Mouse (Mus musculus) hindbrain, embryonic 14.5 days (tissue): ENCODE results near the gene Nebl. TPM values are rescaled to one million over a fixed set of nuclear protein-coding genes. Genes with fewer than 3 reads are reported as not detected.

Source experiments
- ATAC-seq: fragments of 200-750 bp; cut with Nextera tagmentation; 2 replicates; pipeline ENCODE4 v1.8.0; 2017; ENCODE audit warnings: moderate number of reproducible peaks, mild to moderate bottlenecking, moderate TSS enrichment, moderate library complexity; ENCODE audit not compliant: low FRiP score
- DNase-seq: peaks from one replicate; pipeline ENCODE4 v3.0.0-alpha.2; 2015; ENCODE audit warnings: low spot score
- H3K27ac ChIP-seq: fragments of 300-500 bp; sonication (generic); 2 replicates; pipeline ENCODE4 v1.5.1; 2014; ENCODE audit warnings: mild to moderate bottlenecking, moderate library complexity
- H3K27me3 ChIP-seq: fragments of 300-500 bp; sonication (generic); 2 replicates; pipeline ENCODE4 v1.6.1; 2014; ENCODE audit warnings: mild to moderate bottlenecking, low read length, mixed read lengths; ENCODE audit not compliant: control insufficient read depth, insufficient read depth
- H3K36me3 ChIP-seq: fragments of 300-500 bp; sonication (generic); replicated peaks from 2 replicates; pipeline ENCODE4 v1.6.1; 2014; ENCODE audit not compliant: control insufficient read depth, insufficient read depth
- H3K4me1 ChIP-seq: fragments of 300-500 bp; sonication (generic); replicated peaks from 2 replicates; pipeline ENCODE4 v1.6.1; 2014; ENCODE audit warnings: antibody characterized with exemption, low read length, mixed read lengths; ENCODE audit not compliant: control insufficient read depth, insufficient read depth
- H3K4me2 ChIP-seq: fragments of 300-500 bp; sonication (generic); replicated peaks from 2 replicates; pipeline ENCODE4 v1.6.1; 2014; ENCODE audit warnings: mild to moderate bottlenecking, moderate library complexity
- H3K4me3 ChIP-seq: fragments of 300-500 bp; sonication (generic); replicated peaks from 2 replicates; pipeline ENCODE4 v1.5.1; 2014; ENCODE audit warnings: mild to moderate bottlenecking, low read length
- H3K9ac ChIP-seq: fragments of 300-500 bp; sonication (generic); 2 replicates; pipeline ENCODE4 v1.6.1; 2014
- H3K9me3 ChIP-seq: fragments of 300-500 bp; sonication (generic); 2 replicates; pipeline ENCODE4 v1.6.1; 2016; ENCODE audit warnings: low read length; ENCODE audit not compliant: control insufficient read depth
- WGBS: fragments of 180-500 bp; shearing (Covaris S2); extraction: QIAGEN DNeasy Blood & Tissue Kit; methylation state at CpG from one replicate; pipeline ENCODE4 v1.1.7; 2014; 5-methylcytosine and 5-hydroxymethylcytosine counted together
- polyA plus RNA-seq: library from polyadenylated mRNA; unstranded; fragments of >200 nt; fragmentation: Nextera tagmentation; extraction: Ambion mirVana; gene quantifications from 2 replicates; pipeline ENCODE4 v1.2.1, GENCODE M21; 2014

Nebl gene
- polyA plus RNA-seq, 1 experiment from 2014 or later = 11.1 TPM

DNA sequence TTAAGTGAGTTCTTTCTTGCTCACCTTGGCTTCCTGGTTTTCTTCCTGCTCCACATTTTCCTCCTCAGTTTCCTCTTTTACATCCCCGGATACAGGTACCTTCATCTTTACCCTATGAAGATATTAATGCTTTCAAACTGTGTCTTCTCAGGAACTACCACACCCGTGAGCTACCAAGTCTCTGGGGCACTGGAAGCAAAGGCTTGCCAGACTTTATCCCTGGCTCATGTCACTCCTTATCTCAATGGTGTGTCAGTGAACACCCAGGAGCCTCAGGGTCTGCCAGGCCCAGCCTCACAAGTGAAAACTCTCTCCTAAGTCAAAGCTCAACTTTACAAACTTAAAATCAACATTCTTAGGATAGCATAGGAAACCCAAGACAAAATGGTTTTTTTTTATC is 270.8 kb downstream of the Nebl start:
- H3K36me3 ChIP-seq = no peaks in the 10 kb centered on the region
- no peaks in the 10 kb centered on the region for H3K4me1 ChIP-seq
- WGBS = 90% methylated on average over 2 of the region's 2 CpGs
- no peak overlapping the region for H3K4me3 ChIP-seq
- H3K9me3 ChIP-seq = no peaks in the 10 kb centered on the region
- no peak overlapping the region for H3K4me2 ChIP-seq
- H3K27ac ChIP-seq = no peak overlapping the region
- no peaks in the 10 kb centered on the region for H3K27me3 ChIP-seq
- no peak for DNase-seq
- no peak for ATAC-seq
- H3K9ac ChIP-seq = no peak overlapping the region

- H3K4me1 ChIP-seq = no peaks in the 10 kb centered on the region
- no peak for DNase-seq
- no peaks in the 10 kb centered on the region for H3K36me3 ChIP-seq
- no peaks in the 10 kb centered on the region for H3K27me3 ChIP-seq
- no peak overlapping the region for H3K9ac ChIP-seq
- no peak overlapping the region for H3K4me3 ChIP-seq
- H3K9me3 ChIP-seq = no peaks in the 10 kb centered on the region
- ATAC-seq = no peak
- H3K27ac ChIP-seq = no peak overlapping the region
- no peak overlapping the region for H3K4me2 ChIP-seq
These were observed 277.6 kb downstream of the Nebl start for GRCm38 (mm10) chr2:17453676-17454075.

- Histone ChIP-seq H3K4me1 (no peaks in the 10 kb centered on the region), H3K27me3 (no peaks in the 10 kb centered on the region), H3K27ac (no peak overlapping the region), H3K9me3 (no peaks in the 10 kb centered on the region), H3K36me3 (no peaks in the 10 kb centered on the region), H3K9ac (no peak overlapping the region), H3K4me3 (no peak overlapping the region), H3K4me2 (no peak overlapping the region)
- no peak for DNase-seq
- no peak for ATAC-seq
These were observed 282.9 kb downstream of the Nebl start for GRCm38 (mm10) chr2:17448341-17448740.

DNA sequence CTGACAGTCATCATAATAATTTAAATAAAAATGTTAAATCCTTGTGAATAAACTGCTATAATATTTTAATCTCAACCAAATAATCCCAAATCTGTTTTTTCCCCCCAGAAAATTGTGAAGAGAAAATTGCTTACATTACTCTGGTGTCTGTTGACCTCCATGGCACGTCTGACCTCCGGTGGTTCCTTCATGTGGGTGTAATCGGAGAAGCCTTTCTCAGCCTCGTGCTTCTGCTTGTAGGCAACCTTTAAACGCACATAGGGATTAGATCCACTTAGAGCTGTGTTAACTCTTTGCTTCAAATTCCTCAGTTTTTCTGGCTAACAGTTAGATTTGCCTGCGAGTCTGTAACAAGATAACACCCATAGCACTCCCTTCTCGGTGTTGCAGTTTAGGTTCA is 287.7 kb downstream of the Nebl start:
- H3K4me2 ChIP-seq = no peak overlapping the region
- no peaks in the 10 kb centered on the region for H3K36me3 ChIP-seq
- WGBS = 77% methylated on average over 7 of the region's 7 CpGs
- H3K27me3 ChIP-seq = no peaks in the 10 kb centered on the region
- H3K4me3 ChIP-seq = no peak overlapping the region
- no peaks in the 10 kb centered on the region for H3K4me1 ChIP-seq
- H3K9ac ChIP-seq = no peak overlapping the region
- no peak overlapping the region for H3K27ac ChIP-seq
- ATAC-seq = no peak
- H3K9me3 ChIP-seq = no peaks in the 10 kb centered on the region
- DNase-seq = no peak

GRCm38 (mm10) chr2:17438317-17438716 is 292.9 kb downstream of the Nebl start:
- no peak for ATAC-seq
- 85% methylated on average over 1 of the region's 1 CpGs for WGBS
- no peak for DNase-seq
- no peak overlapping the region for H3K27ac ChIP-seq
- no peak overlapping the region for H3K4me2 ChIP-seq
- no peak overlapping the region for H3K4me3 ChIP-seq
- no peaks in the 10 kb centered on the region for H3K9me3 ChIP-seq
- no peaks in the 10 kb centered on the region for H3K36me3 ChIP-seq
- H3K4me1 ChIP-seq = no peaks in the 10 kb centered on the region
- H3K27me3 ChIP-seq = no peaks in the 10 kb centered on the region
- no peak overlapping the region for H3K9ac ChIP-seq

DNA sequence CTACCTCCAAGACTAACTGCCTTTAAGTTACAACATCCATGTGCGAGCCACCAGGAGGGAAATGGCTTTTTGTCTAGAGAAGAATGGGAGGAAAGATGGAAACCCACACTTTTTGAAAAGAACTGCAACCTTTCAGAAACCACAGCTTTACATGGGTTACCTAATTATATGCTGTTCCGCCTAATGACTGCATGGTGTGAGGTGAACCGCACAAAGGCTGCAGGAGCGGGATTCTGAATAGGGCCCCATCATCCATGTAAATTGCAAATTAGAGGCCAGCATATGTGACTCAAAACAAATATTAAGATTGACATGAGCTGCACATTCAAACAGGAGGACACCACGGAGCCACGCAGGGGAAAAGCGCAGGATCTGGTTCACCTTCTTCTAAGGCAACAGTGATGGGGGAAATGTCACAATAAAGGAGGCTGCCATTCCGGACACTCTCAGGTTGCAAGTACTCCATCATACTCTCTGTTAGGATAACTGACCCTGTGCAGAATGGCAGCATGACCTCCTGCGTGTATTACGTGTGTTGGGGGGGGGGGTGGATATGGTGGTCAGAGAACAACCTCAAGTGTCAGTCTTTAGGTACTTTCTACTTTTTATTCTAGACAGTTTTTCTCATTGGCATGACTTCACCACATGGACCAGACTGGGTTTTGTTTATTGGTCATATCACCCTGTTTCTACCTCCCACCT is 294.4 kb downstream of the Nebl start:
- H3K27me3 ChIP-seq = no peaks in the 10 kb centered on the region
- H3K36me3 ChIP-seq = no peaks in the 10 kb centered on the region
- no peak overlapping the region for H3K4me3 ChIP-seq
- DNase-seq (no peak), ATAC-seq (no peak; the same call in 1 of the 2 replicates)
- H3K9ac ChIP-seq = no peak overlapping the region
- WGBS = 39% methylated on average over 10 of the region's 10 CpGs
- H3K4me2 ChIP-seq = no peak overlapping the region
- H3K9me3 ChIP-seq = no peaks in the 10 kb centered on the region
- no peak overlapping the region for H3K27ac ChIP-seq
- H3K4me1 ChIP-seq = no peaks in the 10 kb centered on the region

- Histone ChIP-seq H3K4me2 (no peak overlapping the region), H3K27ac (no peak overlapping the region), H3K9me3 (no peaks in the 10 kb centered on the region), H3K27me3 (no peaks in the 10 kb centered on the region), H3K9ac (no peak overlapping the region), H3K4me3 (no peak overlapping the region), H3K36me3 (no peaks in the 10 kb centered on the region), H3K4me1 (no peaks in the 10 kb centered on the region)
- ATAC-seq (no peak), DNase-seq (no peak)
- 56% methylated on average over 4 of the region's 4 CpGs for WGBS
These were observed 296.0 kb downstream of the Nebl start for GRCm38 (mm10) chr2:17435217-17435616.

DNA sequence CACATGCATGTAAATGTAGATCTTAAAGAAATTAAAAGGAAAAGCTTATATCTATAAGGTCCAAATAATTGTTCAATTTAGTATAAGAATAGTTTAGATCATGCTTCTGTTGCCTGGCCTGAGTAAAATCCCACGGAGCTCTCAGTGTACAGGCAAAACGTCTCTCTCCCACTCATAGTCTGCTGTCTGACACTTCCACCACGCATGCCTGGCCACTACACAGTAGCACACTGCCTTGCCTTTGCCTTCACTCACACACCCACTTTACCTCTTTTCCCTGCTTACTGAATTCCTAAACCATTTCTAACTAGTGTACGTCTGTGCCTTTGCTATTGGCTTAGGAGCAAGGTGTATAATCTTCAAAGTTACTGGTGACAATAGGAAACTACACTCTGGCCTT is 302.2 kb downstream of the Nebl start:
- WGBS = 84% methylated on average over 4 of the region's 4 CpGs
- ATAC-seq = no peak

GRCm38 (mm10) chr2:17428156-17428555 is 303.1 kb downstream of the Nebl start:
- no peak overlapping the region for H3K27ac ChIP-seq
- no peaks in the 10 kb centered on the region for H3K36me3 ChIP-seq
- no peak overlapping the region for H3K4me2 ChIP-seq
- H3K27me3 ChIP-seq = no peaks in the 10 kb centered on the region
- WGBS = 91% methylated on average over 4 of the region's 4 CpGs
- no peak for DNase-seq
- no peaks in the 10 kb centered on the region for H3K9me3 ChIP-seq
- H3K9ac ChIP-seq = no peak overlapping the region
- no peak for ATAC-seq
- H3K4me1 ChIP-seq = no peaks in the 10 kb centered on the region
- H3K4me3 ChIP-seq = no peak overlapping the region

More for the DNA sequence above, 302.2 kb downstream of the Nebl start:
- Histone ChIP-seq H3K27ac (no peak overlapping the region), H3K36me3 (no peaks in the 10 kb centered on the region), H3K4me1 (no peaks in the 10 kb centered on the region), H3K4me2 (no peak overlapping the region), H3K9ac (no peak overlapping the region), H3K4me3 (no peak overlapping the region), H3K27me3 (no peaks in the 10 kb centered on the region), H3K9me3 (no peaks in the 10 kb centered on the region)
- DNase-seq = no peak

GRCm38 (mm10) chr2:17422967-17423366 is 308.3 kb downstream of the Nebl start:
- ATAC-seq (peak; percentile 64; the same call in 1 of the 2 replicates), DNase-seq (peak; percentile 86)
- H3K27me3 ChIP-seq = no peaks in the 10 kb centered on the region
- no peaks in the 10 kb centered on the region for H3K9me3 ChIP-seq
- no peaks in the 10 kb centered on the region for H3K4me1 ChIP-seq
- H3K36me3 ChIP-seq = no peaks in the 10 kb centered on the region
- H3K4me2 ChIP-seq = no peak overlapping the region
- H3K4me3 ChIP-seq = no peak overlapping the region
- 3% methylated on average over 1 of the region's 1 CpGs for WGBS
- H3K27ac ChIP-seq = no peak overlapping the region
- no peak overlapping the region for H3K9ac ChIP-seq
